Mouse (Mus musculus): ENCODE measurements around the gene Rfng.
A peak's percentile ranks its signal among the peaks of the same experiment; 100 is the strongest.
"Not testable (repeated sequence)": the region's sequence is repeated elsewhere in the genome, so short reads cannot be mapped to it uniquely, and the experiment has no call there.

Gene Rfng

GRCm38 (mm10) chr11:120784064-120784791 lies at the start of gene Rfng, which contains the start of gene Gps1:
Gene Rfng (minus strand): TSS chr11:120784207.
Gene Gps1 (plus strand): TSS chr11:120784272.
- peak; percentile 55 for DNase-seq (ENCODE audit: low read depth, low spot score)

DNA sequence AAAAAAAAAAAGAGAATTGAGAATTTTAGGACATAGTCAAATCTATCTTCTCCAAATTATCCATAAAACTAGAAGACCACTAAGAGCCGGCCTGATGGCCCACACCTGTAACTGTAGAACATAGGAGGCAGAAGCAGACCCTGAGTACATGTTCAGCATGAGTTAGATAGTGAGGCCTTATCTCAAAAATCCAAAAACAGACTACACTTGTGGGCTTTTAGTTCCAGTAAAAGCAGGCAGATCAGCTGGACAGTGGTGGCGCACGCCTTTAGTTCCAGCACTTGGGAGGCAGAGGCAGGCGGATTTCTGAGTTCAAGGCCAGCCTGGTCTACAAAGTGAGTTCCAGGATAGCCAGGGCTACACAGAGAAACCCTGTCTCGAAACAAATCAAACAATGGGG lies 49.0 kb upstream of the Rfng start:
- not testable (repeated sequence) for DNase-seq (ENCODE audit: low read depth, low spot score)

DNA sequence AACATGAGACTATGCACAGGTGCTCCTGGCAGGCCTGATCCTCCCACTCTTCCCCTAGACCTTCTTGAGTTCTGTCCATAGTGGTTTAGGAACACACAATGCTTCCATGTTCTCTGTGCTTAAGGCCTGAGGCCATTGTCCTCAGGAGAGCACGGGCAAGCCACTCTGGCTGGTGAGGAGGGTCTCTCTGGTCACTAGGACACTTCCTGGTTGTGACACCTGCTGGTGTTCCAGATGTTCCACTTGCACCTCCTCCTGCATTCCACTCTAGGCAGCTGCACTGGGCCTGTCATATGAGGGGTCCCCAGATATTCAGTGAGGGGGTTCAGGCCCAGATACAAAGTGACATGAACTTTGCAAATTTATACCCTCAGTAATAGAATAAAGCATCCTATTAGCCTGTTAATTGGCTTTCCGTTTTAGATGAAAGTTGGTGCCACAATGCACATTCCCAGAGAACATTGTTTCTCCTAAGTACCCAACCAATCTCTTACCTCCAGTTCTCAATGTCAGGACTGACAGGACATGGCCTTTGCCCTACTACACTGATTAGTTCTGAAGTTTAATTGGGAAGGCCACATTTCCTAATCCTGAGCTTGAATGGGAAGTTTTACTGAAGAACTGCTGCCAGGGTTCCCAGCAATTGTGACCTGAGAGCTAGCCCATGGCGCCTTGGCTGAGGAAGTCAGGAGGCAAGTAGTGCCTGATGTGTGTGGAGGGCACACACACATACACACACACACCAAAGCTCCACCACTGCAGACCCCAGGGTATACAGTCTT lies 47.8 kb upstream of the Rfng start:
- no peak for DNase-seq (ENCODE audit: low read depth, low spot score)

- no peak for DNase-seq (ENCODE audit: low read depth, low spot score)
Observed at GRCm38 (mm10) chr11:120830686-120831085, 46.7 kb upstream of the Rfng start.

- no peak for DNase-seq (ENCODE audit: low read depth, low spot score)
Observed at GRCm38 (mm10) chr11:120829757-120830532, 45.9 kb upstream of the Rfng start.

DNA sequence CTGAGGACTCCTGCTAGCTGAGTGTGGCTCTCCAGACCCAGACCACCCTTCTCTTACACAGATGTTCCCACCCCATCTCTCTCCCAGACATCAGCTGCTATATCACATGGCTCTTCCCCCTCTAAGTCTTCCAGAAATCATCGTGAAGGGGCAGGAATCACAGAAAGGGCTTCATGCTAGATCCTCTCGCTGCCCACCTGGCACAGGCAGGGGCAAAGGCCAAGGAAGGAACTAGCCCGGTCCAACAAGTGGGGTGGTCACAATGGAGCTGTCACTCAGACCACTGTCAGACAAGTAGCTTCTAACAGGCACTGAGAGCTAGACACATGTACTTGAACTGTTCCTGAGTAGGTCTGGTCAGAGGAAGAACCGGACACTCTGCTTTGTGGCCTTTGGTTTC lies 44.4 kb upstream of the Rfng start:
- no peak for DNase-seq (ENCODE audit: low read depth, low spot score)

GRCm38 (mm10) chr11:120826016-120826953 lies 42.3 kb upstream of the Rfng start:
- DNase-seq (ENCODE audit: low read depth, low spot score): no peak

- no peak for DNase-seq (ENCODE audit: low read depth, low spot score)
Observed at GRCm38 (mm10) chr11:120825289-120825863, 41.4 kb upstream of the Rfng start.

DNA sequence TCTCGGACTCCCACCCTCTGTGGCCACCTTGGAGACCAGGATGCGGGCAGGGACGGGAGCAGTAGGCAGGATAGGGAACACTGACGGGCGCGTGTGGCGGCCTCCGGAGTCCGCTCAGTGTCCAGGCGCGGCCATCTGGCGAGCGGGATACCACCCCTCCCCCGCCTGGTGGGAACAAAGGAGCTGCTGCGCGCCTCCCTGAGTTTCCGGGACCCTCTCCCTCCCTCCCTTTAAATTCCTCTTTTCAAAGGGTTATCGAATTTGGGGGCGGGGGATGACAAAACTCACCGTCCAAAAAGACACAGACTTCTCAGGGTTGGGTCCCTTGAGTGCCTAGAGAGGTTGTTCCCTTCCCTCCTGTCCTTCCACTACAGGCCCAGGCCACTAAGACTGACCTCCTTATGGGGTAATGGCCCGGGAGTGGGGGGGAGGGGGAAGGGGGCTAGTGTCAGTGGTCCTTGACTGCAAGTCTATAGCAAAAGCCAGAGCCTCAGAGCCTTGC lies 40.8 kb upstream of the Rfng start:
- DNase-seq (ENCODE audit: low read depth, low spot score): no peak

DNA sequence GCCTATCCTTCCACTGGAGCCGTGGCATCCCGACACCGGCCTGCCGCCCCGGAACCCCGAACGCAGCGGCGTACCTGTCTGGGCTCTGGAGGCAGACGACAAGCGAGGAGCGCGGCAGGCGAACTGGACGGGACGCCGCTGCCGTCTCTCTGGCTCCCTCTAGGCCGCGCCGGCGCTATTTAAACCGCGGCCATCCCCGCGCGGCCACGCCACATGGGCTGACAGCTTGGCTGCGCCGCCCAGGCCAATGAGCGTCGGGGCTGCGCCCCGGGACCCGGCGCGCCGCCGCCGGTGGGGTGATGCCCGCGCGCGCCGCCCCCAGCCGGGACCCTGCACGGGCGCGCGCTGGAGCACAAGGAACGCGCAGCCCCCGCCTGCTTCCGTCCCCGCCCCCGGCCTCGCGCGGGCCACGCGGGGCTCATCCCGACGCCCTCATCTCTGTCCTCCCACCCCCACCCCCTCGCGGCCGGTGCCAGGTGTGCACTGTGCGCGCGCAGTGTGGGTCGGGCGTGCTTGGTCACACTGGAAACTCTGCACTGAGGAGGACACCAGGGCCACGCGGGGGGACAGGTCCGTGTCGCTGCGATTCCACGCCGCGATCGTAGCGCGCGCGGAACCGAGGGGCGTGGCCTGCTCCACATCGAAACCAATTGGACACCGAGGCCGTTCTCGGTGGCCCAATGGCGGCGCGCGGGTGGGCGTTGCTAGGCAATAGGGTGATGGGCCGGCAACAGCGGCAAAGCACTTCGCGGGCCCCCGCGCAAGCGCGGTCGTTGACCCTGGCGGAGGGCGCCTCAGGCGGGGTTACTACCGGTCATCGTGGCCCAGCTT lies 40.2 kb upstream of the Rfng start, which contains the start of gene Fasn:
Gene Fasn (minus strand): TSS at position 592 of the 831 bp plus-strand sequence.
- peak; percentile 95 for DNase-seq (ENCODE audit: low read depth, low spot score)

- peak; percentile 30 for DNase-seq (ENCODE audit: low read depth, low spot score)
Observed at GRCm38 (mm10) chr11:120823551-120823947, 39.5 kb upstream of the Rfng start.

DNA sequence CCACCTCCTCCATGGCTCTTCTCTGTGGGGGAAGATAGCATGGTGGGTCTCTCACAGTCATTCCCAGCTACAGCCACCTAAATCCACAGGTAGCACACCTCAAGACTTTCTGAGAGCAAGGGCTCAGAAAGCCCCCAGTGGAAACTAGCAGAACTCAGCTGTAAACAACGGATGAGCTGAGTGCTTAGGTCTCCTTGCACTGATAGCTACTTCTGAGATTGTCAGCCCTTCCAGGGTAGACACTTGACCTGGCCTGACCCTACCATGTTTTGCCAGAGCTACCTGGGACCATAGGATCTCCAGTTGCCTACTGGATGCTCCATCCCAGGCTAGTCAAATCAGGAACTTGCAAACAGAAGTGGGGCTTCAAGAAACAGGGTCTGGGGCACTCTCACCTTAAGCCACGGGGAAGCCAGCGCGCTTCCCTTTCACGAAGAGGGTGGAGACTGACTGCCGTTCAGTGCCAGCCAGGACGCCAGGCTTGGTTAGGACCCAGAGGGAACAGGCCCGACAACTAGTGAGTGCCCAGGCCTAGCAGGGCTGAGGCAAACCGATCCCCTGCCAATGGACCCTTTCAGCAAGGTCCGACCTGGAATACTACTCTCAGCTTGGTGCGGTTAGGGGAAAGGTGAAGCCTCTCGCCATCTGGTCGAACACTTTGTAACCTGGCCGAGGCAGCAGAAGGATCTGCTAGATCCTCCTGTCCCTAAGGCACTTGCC lies 39.0 kb upstream of the Rfng start:
- no peak for DNase-seq (ENCODE audit: low read depth, low spot score)

DNA sequence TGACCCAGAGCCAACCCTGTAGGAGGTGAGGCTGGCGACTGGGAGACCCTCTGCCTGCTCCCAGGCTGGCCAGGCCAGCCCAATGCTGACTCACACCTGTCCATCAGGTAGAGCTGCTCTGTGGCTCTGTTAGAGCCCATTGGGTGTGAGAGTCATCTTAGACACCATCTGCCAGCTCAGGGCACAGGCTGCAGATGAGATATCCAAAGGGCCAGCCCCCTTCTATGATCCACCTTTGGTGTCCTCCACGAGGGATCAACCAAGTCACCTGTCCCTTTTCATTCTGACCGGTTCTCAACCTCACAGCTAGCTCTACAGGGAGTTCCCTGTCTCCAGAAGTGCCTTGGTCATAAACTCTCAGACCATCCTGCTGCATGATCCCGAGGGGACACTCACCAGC lies 38.3 kb upstream of the Rfng start:
- DNase-seq (ENCODE audit: low read depth, low spot score): no peak

- DNase-seq (ENCODE audit: low read depth, low spot score): no peak
Observed at GRCm38 (mm10) chr11:120821076-120821922, 37.3 kb upstream of the Rfng start.

DNA sequence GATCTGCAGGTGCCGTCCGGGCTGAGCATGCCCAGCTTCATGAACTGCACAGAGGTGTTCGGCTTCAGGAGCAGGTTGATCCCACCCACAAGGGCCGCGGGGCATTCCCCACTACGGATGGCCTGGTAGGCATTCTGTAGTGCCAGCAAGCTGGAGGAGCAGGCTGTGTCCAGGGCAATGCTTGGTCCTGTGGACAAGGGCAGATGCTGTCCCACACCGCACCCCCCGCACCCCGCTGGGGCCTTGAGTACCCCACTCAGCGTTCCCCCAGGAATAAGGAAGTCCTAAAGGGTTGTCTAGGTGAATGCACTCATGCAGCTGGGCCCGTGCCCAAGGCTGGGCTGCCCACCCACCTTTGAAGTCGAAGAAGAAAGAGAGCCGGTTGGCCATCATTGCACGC lies 36.5 kb upstream of the Rfng start:
- DNase-seq (ENCODE audit: low read depth, low spot score): no peak

- DNase-seq (ENCODE audit: low read depth, low spot score): no peak
Observed at GRCm38 (mm10) chr11:120819556-120819955, 35.5 kb upstream of the Rfng start.

- no peak for DNase-seq (ENCODE audit: low read depth, low spot score)
Observed at GRCm38 (mm10) chr11:120818251-120818650, 34.2 kb upstream of the Rfng start.

- DNase-seq (ENCODE audit: low read depth, low spot score): no peak
Observed at GRCm38 (mm10) chr11:120817358-120817757, 33.4 kb upstream of the Rfng start.

Measured in brain, embryonic 18.5 days (tissue).